Mouse (Mus musculus): ENCODE results near the gene Med10. TPM values are rescaled to one million over a fixed set of nuclear protein-coding genes. Genes with fewer than 3 reads are reported as not detected.

Med10 gene
- polyA plus RNA-seq, 1 experiment = 72.4 TPM

DNA sequence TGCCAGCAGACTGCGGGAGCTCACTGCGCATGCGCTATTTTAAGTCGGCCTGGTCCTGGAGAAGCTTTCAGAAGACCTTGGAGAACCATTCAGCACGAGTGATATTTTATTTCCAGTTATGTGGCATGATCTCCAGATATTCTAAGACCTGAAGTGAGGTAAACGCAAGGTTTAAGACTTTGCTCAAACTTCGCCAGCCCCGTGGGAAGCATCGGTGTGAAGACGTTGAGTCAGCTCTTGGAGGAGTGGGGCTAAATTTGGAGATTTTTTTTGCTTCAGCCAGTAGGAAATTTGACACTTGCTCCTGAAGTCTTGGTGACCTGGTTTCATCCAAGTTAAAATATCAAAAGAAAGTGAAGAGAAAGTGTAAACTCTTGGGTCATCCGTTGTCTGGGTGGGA lies 31.2 kb downstream of the Med10 start:
- TF ChIP-seq POLR2A (IDR thresholded peaks at IDR 0.05; ENCODE audit: borderline replicate concordance, extremely low read depth, insufficient read depth, insufficient read length, poor library complexity, severe bottlenecking) (no peak), CTCF (IDR thresholded peaks at IDR 0.05; ENCODE audit: borderline replicate concordance, extremely low read depth, insufficient read depth, insufficient read length) (no peak)
- no peak for DNase-seq (ENCODE audit: low read depth)

DNA sequence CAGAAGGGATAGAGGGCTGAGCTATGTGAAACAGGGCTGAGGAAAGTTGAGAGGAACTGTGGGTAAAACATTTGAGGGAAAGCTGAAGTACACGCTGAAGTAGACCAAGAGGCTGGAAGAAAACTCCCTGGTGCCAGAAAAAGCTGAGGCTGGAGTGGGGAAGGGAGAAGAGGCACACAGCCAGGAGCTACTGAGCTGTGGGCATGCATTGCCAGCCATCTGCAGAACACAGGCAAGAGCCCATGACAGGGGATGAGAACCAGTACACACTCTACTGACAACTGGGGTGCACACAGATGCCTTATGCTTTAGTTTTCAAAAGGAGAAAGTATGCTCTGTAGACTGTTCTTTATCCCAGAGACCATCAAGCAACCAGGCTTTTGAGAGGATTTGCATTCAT lies 43.4 kb downstream of the Med10 start:
- DNase-seq (ENCODE audit: low read depth) = peak; percentile 24
- TF ChIP-seq CTCF (IDR thresholded peaks at IDR 0.05; ENCODE audit: borderline replicate concordance, extremely low read depth, insufficient read depth, insufficient read length) = no peak

DNA sequence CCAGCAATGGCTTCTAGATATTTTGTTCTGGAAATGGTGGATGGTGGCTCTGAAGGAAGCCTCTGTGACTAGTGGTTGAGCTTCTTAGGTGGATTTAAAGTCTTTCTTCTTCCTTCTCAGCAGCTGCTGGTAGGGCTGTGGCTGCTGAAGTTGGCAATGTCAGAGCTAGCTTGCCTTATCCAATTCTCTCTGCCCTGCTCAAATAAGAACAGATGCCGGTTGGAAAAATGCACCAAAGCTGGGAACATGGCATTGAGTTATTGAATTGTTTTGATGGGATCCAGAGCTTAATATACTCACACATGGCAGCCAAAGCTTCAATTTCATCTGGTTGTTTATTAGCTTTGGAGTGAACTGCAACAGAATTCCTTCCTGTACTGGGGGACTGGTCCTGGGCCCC lies 47.4 kb downstream of the Med10 start:
- TF ChIP-seq POLR2A (IDR thresholded peaks at IDR 0.05; ENCODE audit: borderline replicate concordance, extremely low read depth, insufficient read depth, insufficient read length, poor library complexity, severe bottlenecking) (no peak), CTCF (IDR thresholded peaks at IDR 0.05; ENCODE audit: borderline replicate concordance, extremely low read depth, insufficient read depth, insufficient read length) (no peak)
- DNase-seq (ENCODE audit: low read depth) = no peak

DNA sequence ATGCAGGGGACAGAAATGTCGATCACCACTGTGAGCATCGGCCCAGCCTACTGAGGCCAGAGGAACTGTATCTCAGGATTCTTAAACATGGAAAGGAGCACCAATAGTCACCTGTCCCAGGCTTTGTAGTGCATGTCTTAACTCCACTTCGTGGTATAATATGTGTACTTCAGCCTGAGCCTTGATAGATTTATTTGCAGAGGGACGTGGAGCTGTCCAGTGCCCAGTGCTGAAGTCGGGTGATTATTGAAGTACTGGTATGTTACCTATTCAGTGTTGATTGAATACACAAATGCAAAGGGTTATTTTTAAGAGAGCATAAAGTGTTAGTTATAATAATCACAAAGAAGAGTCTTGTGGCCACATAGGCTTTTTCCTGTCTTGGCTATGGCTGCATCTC lies 50.1 kb downstream of the Med10 start:
- TF ChIP-seq CTCF (IDR thresholded peaks at IDR 0.05; ENCODE audit: borderline replicate concordance, extremely low read depth, insufficient read depth, insufficient read length) (no peak), POLR2A (IDR thresholded peaks at IDR 0.05; ENCODE audit: borderline replicate concordance, extremely low read depth, insufficient read depth, insufficient read length, poor library complexity, severe bottlenecking) (no peak)
- no peak for DNase-seq (ENCODE audit: low read depth)

DNA sequence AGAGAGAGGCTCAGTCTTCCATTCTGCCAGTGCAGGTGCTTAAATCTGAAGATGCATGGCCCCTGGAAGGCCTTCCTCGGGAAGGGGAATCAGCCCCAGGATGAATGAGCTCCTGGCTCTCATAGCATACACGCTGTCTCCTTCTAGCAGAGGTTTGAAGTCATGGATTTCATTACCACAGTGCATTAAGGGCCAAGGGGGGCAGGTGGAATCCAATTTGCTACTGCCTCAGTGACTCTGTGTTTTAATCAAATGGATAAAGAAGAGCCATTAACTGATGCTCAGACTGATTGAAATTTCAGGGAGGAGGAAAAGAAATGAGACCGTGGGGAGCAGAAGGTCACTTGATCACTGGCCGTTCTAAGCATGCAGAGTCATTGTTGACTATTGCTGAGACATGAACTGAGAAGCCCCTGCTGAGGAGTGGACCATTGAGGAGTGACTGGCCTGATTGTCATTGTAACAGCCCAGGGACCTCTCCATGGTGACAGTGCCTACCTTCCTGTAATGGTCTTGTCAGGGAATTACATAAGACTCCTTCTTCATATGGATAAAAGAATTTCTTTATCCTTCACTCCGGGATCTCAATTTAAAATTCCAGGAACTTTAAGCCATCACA lies 51.3 kb downstream of the Med10 start:
- TF ChIP-seq CTCF (IDR thresholded peaks at IDR 0.05; ENCODE audit: borderline replicate concordance, extremely low read depth, insufficient read depth, insufficient read length) (no peak), POLR2A (IDR thresholded peaks at IDR 0.05; ENCODE audit: borderline replicate concordance, extremely low read depth, insufficient read depth, insufficient read length, poor library complexity, severe bottlenecking) (no peak)
- no peak for DNase-seq (ENCODE audit: low read depth)

DNA sequence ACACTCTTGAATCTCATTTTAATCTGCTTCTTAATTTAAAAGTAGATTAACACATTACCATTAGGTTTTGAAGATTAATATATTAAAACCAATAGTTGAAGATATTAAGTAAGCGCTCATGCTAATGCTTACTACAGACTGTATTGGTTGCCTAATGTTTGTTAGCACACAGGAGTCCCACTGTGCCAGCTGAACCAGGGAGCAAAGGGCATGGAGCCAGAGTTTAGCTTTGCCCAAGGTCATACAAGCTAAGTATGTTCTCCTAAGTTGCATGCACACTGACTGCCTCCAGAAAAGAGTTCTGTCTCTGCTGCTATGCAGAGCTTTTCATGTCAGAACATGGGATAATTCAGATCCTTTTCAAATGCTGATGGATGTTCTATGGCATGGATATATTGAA lies 53.7 kb downstream of the Med10 start:
- no peak for DNase-seq (ENCODE audit: low read depth)
- TF ChIP-seq POLR2A (IDR thresholded peaks at IDR 0.05; ENCODE audit: borderline replicate concordance, extremely low read depth, insufficient read depth, insufficient read length, poor library complexity, severe bottlenecking) (no peak), CTCF (IDR thresholded peaks at IDR 0.05; ENCODE audit: borderline replicate concordance, extremely low read depth, insufficient read depth, insufficient read length) (no peak)

DNA sequence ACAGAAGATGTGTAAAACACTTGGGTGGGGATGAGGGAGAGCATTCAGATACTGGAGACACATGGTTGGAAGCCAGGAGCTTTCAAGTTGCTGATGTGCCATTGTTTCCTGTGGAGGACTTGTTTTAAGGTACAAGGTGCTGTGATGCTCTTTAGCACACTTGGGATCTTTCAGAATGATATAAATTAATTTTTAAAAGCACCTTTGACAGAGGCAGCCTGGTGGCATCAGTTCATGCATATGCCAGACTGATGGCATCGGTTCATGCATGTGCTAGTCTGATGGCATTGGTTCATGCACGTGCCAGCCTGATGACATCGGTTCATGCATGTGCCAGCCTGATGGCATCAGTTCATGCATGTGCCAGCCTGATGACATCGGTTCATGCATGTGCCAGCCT lies 60.1 kb downstream of the Med10 start:
- DNase-seq (ENCODE audit: low read depth) = peak; percentile 24
- TF ChIP-seq CTCF (IDR thresholded peaks at IDR 0.05; ENCODE audit: borderline replicate concordance, extremely low read depth, insufficient read depth, insufficient read length) = no peak
- TF ChIP-seq POLR2A (IDR thresholded peaks at IDR 0.05; ENCODE audit: borderline replicate concordance, extremely low read depth, insufficient read depth, insufficient read length, poor library complexity, severe bottlenecking) = no peak

DNA sequence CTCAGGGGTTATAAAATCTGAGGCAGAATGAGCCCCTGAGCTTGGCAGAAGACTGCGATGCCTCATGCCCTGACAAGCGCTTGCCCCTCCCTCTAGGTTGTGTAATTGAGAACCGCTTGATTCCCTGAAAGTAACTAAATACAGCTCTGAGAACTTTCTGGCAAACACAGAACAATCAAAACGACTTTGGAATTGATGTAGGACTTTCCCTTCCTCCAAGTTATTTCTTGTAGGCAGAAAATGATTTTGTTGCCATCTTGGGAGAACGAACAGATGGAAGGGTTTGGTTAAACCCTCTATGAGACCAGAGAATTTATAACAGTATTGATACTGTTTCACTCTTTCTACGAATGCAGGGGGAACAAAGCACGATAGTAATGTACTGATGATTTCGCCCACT lies 62.7 kb downstream of the Med10 start:
- DNase-seq (ENCODE audit: low read depth) = no peak

More for the DNA sequence above, 62.7 kb downstream of the Med10 start:
- TF ChIP-seq CTCF (IDR thresholded peaks at IDR 0.05; ENCODE audit: borderline replicate concordance, extremely low read depth, insufficient read depth, insufficient read length) (no peak), POLR2A (IDR thresholded peaks at IDR 0.05; ENCODE audit: borderline replicate concordance, extremely low read depth, insufficient read depth, insufficient read length, poor library complexity, severe bottlenecking) (no peak)

Other genes starting within 250 kb of the Med10 start
- gene Srd5a1, start 191.0 kb upstream of the Med10 start, polyA plus RNA-seq (2012; rRNA removed) = 13.5 and 14.1 TPM in 2 replicates
- gene Ube2ql1, start 62.5 kb upstream of the Med10 start, polyA plus RNA-seq (2012; rRNA removed) = 66.3 and 122 TPM in 2 replicates